Mouse (Mus musculus): Measurements from ENCODE around the gene Slc25a54.

Gene Slc25a54

GRCm38 (mm10) chr3:109125531-109125930 lies 45.3 kb downstream of the Slc25a54 start:
- DNase-seq, result no peak

- DNase-seq, result no peak
Measured at GRCm38 (mm10) chr3:109129768-109130167, 49.5 kb downstream of the Slc25a54 start.

GRCm38 (mm10) chr3:109132966-109133365 lies 52.7 kb downstream of the Slc25a54 start:
- DNase-seq, result no peak

DNA sequence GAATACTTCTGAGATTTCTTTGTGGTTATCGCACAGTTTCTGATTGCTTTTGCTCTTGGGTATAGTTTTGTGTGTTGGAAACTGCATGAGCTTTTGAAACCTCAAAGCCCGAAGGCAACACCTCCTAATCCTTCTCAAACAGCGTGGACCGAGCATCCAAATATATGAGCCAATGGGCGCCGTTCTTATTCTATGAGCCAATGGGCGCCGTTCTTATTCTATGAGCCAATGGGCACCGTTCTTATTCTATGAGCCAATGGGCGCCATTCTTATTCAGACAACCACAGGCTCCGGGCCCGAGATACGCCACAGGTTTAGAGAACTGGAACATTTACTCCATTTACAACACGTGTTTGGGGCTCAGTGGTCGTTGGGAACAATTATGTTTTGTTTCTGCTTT lies 53.8 kb downstream of the Slc25a54 start:
- DNase-seq, result no peak

DNA sequence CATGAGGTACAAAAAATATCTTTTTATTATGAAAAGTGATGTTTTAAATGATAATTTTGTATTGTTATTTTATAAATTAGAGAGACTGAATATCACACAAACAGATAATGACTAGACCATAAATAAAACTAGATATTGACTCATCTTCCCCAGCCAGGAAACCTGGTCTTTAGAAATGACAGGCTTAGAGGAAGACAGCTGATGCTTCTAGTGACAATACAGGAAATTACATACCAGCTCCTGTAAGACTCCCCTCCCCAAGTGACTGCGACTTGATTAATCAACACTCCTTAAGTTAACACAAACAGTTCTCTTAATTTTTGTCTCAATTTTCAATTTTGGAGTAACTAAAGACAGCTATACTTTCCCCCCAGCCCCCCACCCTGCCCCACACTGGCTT lies 55.1 kb downstream of the Slc25a54 start:
- DNase-seq, result no peak

DNA sequence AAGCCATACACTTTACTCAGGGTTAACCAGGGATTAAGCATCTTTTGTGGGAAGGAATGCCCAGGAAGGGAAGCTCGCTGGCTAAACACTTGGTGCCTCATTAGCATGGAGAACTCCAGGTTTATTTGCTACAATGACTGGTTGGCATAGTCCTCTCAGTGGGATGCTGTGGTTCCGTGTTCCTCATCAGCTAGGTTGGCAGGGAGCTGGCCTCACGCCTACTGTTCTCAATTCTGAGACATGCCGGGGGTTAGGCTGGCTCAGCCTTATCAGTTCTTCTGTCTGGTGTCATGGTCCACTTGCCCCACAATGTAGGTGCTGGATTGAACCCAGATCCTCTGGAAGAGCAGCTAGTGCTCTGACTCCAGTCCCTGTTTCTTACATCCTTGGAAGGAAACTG lies 72.3 kb downstream of the Slc25a54 start:
- no peak for DNase-seq

DNA sequence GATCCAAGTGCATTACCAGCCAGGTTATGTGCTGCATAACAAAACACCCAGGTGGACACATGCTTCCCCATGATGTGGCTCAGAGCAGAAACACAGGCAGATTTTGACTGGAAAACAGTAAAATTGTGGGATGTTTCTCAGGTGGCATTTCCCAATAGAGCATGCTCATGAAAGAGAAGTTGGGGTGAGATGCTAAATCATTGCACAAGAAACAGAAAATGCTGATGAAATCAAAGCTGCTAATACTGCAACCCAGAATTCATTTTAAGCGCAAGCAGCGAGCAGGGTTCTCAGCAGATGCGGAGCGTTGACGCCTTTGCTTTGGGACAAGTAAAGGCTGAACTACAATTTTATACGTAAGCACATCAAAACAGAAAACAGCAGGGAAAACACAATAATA lies 73.1 kb downstream of the Slc25a54 start:
- DNase-seq, result no peak

DNA sequence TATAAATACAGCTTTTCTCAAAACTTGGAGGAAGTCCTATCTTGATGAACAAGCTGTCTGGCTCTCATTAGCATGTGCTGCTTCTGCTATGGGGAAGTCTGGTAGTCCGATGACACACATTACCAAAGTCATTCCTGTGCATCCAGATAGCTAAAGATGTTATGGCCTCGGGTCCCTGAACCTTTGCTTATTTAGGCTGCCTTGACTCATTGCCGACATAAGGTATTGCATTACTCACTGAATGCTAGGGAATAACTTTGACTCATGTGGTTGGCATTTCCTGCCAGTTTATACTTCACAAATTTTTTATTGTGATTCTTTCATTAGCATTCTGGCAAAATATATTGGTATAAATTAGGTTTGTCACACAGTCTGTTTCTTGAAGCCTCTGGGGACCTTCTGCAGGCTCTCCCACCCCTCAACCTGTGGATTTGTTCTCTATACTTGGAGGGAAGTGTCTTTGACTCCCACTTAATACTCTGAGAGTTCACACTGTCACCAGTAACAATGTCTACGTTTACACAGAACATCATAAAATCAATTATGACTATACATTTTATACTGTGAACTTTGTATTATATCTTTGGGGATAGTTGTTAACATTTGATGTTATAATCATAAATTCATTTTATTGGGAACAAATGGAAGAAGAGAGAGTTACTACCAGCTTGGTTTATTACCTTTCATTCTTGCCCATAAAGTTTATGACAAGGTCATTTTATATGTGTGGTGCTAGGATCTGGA lies 75.8 kb downstream of the Slc25a54 start:
- no peak for DNase-seq

DNA sequence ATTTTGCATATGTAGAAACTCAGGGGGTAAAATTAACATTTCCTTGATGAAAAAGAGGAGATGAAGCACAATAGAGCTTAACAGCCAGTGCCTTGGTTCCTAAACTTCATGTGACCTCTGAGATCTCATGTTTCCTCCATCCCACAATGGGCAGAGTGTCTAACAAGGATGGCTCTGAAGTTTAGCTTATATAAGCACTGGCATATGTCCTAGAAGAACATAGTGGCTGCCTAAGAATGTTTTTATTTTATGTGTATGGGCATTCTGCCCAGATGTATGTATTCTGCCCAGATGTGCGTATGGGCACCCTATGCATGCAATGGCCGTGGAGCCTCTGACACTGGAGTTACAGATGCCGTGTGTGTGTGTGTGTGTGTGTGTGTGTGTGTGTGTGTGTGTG lies 77.2 kb downstream of the Slc25a54 start:
- no peak for DNase-seq

DNA sequence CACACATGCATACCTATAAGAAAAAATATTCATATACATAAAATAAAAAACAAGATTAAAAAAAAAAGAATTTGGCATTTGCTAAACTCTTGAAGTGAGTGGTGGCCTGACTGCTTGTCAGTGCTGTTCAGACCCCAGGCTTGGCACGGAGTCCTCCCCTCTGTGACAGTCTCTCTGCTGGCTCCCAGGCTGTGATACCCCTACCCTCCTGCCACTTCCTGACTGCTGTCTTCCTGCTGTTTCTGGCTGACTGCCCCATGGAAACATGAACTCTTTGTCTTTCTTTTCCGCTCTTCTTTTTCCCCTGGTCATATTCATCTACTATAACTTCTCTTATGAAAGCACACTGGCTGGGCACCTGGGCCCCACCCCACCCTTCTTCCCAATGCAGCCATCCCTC lies 83.8 kb downstream of the Slc25a54 start:
- no peak for DNase-seq

GRCm38 (mm10) chr3:109164644-109165043 lies 84.4 kb downstream of the Slc25a54 start:
- DNase-seq, result no peak

- DNase-seq, result no peak
Measured at GRCm38 (mm10) chr3:109165214-109165829, 85.1 kb downstream of the Slc25a54 start.
